Mouse (Mus musculus): ENCODE data around the gene Cryge.

- no peak for TF ChIP-seq CTCF (IDR thresholded peaks at IDR 0.05; ENCODE audit: low read depth)
- no peak for TF ChIP-seq EP300 (IDR thresholded peaks at IDR 0.05; ENCODE audit: low read depth)
These were observed 22.6 kb upstream of the Cryge start, which contains the start of gene Crygc for GRCm38 (mm10) chr1:65073589-65073988.

Data from liver, embryonic 14.5 days (tissue).